Mouse (Mus musculus) erythroblast, adult 5-6 weeks (primary cell): ENCODE results near the gene Sycp2l. TPM values are rescaled to one million over a fixed set of nuclear protein-coding genes. Genes with fewer than 3 reads are reported as not detected.
"Not testable (repeated sequence)": the region's sequence is repeated elsewhere in the genome, so short reads cannot be mapped to it uniquely, and the experiment has no call there.

Experiments
- ATAC-seq: replicated peaks from 2 replicates; pipeline ENCODE4 v1.8.0; 2016; ENCODE audit warnings: moderate number of reproducible peaks, mild to moderate bottlenecking, moderate TSS enrichment, inconsistent platforms; ENCODE audit not compliant: poor library complexity, low FRiP score, severe bottlenecking
- total RNA-seq, 2 experiments: library from RNA; stranded (forward) in 1 of 2; stranded (reverse) in 1 of 2; fragments of 150-400 nt in 1 of 2; fragments of 200-764, 138-1000 nt in 1 of 2; gene quantifications; 2 replicates each; pipeline versions ENCODE4 v1.2.3 to v1.2.4; 2015 to 2017; ENCODE audit warnings: low replicate concordance in 2 of 2

Gene Sycp2l
- total RNA-seq, 2 experiments from 2014 or later: not detected

DNA sequence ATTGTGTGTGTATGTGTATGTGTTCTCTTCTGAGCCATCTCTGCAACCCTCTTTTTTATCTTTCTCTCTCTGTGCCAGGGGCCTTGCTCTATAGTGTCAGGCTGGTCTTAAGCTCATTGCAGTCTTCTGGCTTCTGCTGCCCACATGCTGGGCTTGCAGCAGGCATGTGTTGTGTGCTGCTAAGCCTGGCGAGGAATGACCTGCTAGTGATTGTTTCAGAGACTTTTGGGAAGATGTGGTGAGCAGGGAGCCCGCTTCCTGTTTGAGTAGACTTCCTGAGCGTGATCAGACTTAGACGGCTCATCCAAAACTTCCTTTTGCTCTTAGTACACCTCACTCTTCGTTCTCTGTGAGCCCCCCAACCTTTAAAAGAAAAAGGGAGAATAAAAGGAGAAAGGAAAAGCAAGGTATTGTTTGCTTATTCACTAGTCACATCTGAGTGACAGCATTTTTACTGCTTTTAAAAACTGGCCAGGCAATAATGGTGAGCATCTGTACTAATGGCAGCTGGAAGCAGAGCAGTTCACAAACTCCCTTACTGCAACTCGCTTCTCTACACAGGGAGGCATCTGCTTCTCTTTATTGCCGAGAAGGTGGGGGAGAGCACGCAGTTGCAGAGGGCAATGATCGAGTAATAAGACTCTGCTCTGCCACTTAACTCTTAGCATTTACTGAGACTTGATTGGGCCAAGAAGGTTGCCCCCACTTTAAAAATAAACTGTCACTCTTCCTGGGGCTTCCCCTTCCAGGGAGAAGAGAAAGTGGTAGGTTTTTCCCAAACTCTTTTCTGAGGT lies 5.2 kb downstream of the Sycp2l start:
- no peak for ATAC-seq

DNA sequence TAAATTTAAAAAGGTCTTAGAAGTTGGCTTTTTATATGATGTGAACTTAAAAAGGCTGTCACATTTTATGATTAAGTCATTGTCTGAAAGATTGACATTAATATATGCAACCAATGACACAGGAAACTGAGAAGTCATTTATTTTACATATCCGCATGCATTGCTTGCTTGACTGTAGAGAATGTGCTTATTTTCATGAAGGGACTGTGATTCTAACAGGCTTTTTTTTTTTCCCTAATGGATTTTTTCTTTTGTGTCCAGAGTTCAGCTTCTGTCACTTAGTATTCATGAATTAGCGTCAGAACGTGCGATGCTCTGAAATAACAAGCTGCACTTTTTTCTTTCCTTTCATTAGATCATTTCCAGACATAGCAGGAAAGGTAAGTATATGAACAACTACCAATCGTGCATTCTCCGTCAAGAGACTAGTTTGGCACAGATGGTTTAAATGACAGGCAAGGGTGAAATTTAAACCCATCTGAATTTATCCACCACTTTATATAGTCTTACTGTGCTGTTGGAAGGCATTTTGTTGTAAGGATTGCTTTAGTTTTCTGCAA lies 9.6 kb downstream of the Sycp2l start:
- no peak for ATAC-seq

DNA sequence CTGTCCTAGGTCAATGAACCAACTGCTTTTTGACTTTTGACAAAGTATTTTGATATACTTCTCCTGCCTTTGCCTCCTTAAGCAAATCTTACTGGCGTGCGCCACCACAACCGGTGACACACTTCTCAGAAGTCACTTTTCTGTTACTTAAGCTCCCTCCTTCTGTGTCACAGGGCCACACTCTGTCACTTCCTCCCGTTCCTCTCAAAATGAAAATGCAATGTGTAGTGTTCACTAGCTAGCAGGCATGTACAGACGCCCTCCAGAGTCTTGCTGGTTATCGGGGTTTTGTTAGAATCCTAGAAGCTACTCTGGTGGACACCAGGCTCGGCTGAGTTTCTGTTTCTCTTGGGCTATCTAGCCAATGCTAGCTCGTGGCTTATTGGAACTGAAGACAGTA lies 14.2 kb downstream of the Sycp2l start:
- ATAC-seq: no peak

DNA sequence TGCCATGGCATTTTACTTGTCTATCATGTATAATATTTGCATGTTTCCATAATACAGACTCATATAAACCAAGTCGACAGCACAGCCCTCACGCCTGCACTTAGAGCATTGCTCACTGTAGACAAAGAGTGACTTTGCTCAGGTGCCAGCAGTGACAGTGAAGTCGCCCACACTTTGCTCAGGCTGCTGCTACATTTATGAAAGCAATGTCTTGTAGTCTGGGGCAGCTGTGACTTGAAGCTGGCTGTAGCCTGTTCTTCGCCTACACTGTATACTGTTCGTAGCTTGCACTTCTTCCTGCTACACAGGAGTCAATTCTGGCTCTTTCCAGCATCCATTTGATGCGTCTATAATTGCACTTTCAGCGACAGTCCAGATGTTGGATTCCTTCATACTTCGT lies 15.0 kb downstream of the Sycp2l start:
- no peak for ATAC-seq

DNA sequence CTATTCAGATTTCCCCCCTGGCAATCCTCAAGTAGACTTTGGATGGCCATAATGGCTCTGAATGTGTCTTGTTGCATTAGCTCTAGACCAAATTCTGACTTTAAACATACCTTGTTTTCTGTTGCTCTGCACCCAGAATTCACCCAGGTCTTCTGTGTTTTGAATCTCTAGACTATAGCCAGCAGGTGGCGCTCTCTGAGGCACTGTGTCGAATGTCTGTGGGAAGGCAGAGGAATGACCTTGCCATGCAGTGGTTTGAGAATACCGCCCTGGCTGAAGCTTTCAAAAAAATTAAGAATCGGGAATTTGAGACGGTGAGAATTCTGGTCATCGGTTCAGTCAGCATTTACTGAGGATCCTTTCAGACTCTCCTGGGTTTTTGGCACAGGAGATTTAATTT lies 20.8 kb downstream of the Sycp2l start:
- ATAC-seq: no peak; the same call in 1 of the 2 replicates

DNA sequence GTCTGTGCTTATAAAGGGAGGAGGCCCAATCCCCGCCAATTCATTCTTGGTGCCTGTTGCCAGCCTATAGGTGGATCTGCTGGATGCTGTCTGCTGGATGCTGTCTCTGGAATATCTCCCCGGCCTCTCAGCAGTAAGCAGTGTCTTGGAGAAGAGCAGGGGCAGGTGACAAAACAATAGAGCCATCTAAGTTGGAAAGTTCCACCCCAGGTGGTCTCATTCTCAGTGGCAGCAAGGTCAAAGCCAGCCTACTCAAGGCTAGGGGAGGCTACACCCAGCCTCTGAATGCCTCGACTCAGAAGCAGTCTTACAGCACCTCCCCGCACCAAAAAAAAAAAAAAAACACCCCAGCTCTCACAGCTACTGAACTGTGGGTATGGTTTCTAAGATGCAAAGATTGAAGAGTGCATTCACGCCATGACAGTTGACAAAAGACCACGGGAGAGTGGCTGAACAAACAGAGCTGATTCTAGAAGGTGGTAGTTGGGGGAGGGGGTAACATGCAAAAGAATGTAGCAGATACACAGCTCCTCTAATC lies 31.4 kb downstream of the Sycp2l start:
- ATAC-seq: no peak

DNA sequence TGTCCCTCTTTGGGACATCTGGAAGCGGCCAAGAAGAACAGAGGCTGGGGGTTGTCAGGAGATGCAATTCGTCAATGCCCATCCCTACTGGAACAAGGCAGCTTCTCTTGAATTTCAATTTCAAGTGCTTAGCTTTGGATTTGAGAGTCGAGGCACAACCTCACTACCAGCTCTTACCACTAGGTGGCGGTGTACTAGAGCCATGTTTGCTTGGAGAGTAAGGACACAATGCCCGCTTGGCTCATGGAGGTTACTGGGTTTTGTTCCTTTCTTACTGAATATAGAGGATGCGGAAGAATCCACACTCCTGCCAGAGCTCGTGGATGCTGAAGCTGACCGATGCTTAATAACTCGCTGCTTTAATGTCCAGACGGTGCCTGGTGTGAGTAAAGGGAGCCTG lies 32.2 kb downstream of the Sycp2l start:
- ATAC-seq: peak; percentile 77

DNA sequence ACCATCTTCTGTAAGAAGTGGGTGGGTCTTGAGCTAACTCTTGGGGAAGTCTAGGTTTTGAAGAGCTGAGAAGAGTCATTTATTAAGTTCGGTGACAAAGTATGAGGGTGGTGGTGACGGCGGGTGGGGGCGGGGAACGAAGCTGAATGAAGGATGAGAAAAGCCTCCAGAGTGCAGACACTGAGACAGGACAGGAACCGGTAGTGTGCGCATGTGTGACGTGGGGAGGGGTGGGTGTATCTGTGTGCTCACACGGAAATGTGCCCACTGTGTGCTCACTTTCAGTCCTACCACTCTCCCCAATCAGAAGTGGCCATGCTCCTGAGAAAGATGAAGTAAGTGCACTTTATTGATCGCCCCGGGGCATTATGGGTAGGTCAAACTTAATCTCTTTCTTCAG lies 39.0 kb downstream of the Sycp2l start:
- no peak for ATAC-seq

DNA sequence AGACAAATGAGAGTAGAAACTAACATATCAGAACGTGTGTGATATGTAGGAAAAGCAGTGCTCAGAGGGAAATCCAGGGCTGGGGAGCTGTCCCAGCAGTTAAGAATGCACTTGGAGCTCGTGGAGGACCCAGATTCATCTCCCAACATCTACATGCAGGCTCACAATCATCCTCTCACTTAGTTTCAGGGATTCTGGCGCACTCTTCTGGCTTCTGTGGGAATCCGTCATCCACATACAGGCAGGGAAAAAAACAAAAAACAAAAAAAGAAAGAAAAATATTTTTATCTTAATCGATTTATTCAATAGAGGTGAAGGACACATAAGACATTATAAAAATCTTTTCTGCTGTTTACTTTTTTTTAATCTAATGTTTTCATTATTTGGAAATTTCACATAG lies 44.3 kb downstream of the Sycp2l start:
- ATAC-seq: no peak

DNA sequence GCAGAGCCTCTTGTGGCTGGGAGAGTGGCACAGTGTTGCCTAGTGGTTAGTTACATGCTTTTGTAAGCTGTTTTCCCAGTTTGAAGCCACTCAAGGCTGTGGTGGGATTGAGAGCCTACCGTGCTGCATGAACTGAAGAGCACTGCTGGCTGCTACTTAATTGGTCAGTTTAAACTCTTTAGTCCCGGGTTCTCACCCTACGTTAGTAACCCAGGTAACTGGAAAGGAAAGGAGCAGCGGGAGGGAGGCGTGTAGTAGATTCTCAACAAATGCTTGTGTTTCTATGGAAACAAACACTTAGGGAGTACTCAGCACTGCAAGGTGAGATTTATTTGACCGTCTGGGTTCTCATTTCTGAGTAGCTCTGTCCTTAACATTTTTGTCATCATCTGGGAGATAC lies 73.8 kb downstream of the Sycp2l start:
- ATAC-seq: no peak

DNA sequence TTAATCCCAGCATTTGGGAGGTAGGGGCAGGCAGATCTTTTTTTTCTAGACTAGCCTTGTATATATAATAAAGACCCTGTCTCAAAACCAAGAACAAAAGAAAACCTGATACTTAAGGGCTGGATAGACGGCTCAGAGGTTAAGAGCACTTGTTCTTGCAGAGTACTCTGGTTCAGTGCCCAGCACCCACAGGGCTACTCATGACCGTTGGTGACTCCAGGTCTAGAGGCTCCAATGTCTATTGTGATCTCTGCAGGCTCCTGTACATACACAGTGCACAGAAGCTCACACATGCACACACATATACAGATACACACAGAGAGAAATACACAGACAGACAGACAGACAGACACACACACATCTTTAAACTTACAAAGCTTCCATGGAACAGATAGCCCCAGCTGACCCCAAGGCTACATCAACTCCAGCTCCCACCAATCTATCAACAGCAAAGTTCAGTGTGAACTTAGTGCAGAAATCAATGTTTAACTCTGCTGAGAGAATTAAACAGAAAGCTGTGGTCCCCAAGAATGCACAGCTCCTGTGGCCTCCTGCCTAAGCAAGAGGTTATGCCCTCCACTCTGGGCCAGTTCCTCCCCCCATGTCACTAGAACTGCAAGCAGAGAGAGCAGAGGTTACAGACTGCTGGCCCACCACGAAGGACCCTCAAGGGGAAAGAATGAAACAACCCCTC lies 81.7 kb downstream of the Sycp2l start:
- ATAC-seq: no peak

DNA sequence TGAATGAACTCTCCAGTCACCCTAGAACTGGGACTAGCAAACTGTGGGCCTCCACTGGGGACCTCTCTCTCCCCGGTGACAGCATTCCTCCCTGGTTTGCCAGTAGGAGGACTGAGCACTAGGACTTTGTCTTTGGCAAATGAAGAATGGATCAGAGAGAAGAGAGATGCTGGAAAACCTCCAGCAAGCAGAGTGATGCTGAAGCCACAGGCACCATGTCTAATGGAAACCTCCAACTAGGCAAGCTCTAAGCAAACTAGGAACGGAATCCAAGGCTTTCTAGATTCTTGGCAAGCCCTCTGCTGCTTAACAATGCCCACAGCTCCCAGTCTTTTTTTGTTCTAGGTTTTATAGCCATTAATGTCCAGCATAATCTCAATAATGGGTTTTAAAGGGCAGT lies 86.8 kb downstream of the Sycp2l start:
- no peak for ATAC-seq

DNA sequence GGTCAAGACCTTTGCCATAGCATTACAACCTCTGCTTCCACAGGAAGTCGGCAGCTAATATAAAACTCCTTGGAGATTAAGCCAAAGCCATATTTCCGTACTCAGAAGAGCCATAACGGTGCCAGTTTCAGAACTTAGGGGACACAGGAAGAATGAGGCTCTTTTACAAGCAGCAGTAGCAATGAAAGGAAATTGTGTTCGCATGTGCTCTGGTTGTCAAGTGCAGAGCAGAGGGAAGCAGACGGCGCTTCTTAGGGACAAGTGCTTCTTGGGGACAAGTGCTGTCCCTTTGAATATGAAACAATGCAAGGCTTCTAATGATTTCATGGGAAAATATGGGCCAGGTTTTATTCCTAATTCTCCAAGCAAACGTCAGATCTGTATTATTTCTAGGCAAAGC lies 89.2 kb downstream of the Sycp2l start:
- ATAC-seq: no peak

DNA sequence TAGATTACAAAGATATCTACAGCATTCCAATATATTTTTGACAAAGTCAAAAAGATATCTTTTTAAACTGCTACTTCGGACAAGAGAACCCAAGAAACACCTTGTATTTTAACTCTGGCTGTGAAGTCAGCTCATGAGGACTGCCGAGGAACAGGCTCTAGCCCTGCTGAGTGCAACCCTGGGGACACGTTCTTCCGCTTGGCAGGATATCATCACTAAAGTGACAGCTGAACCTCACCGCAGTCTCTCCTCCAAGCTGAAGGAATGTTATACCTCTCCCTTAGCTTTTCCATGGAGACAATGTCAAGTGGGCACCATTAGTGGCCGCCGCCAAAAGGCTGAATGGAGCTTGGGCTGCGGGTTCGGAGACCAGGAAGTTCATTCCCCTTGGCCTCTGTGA lies 89.6 kb downstream of the Sycp2l start:
- ATAC-seq: no peak

DNA sequence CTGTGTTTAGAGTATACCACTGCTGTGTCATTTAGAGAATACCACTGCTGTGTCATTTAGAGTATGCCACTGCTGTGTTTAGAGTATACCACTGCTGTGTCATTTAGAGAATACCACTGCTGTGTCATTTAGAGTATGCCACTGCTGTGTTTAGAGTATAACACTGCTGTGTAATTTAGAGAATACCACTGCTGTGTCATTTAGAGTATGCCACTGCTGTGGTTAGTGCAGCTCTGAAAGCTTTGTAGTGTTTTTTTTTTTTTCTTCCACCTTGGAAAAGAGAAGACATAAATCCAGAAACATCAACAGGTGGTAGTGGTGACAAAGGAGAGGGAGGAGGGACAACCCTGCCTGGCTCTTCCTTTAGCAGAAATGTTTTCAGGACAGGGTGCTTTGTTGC lies 91.5 kb downstream of the Sycp2l start:
- not testable (repeated sequence) for ATAC-seq

DNA sequence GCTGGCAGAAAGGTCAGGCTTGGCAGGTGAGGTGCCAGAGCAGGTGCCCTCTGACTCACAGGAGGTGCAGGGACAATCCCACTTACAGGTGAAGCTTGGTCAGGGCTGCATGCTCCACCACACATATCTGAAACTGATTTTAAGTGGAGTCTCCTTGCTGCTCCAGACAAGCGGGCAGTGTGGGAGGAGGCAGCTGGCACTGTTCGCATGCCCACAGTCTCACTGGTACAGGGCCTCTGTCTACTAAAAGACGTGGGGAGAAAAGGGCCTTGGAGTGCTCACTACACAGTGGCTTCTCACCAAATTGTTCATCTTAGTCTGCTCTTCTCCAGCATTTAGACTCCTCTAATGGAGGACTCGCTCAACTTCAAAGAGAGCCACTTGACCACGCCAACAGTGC lies 92.1 kb downstream of the Sycp2l start:
- ATAC-seq: no peak

DNA sequence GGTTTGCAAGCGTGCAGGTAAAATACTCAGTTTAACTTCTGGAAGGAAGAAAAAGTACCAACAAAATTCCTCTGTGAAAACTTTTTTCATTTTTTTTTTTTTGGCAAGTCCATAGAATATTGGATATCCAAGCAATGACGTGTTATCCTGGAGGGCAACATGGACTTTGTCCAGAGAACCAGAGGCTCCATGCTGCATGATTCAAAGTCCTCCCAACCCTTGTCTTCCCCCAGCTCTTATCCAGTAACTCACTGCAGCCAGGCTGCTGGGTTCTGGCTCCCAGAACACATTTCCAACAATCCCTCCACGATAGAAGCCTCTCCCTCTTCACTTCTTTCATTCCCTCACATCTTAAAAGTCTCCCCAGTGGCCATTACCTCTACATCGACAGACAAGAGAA lies 97.2 kb downstream of the Sycp2l start:
- no peak for ATAC-seq

DNA sequence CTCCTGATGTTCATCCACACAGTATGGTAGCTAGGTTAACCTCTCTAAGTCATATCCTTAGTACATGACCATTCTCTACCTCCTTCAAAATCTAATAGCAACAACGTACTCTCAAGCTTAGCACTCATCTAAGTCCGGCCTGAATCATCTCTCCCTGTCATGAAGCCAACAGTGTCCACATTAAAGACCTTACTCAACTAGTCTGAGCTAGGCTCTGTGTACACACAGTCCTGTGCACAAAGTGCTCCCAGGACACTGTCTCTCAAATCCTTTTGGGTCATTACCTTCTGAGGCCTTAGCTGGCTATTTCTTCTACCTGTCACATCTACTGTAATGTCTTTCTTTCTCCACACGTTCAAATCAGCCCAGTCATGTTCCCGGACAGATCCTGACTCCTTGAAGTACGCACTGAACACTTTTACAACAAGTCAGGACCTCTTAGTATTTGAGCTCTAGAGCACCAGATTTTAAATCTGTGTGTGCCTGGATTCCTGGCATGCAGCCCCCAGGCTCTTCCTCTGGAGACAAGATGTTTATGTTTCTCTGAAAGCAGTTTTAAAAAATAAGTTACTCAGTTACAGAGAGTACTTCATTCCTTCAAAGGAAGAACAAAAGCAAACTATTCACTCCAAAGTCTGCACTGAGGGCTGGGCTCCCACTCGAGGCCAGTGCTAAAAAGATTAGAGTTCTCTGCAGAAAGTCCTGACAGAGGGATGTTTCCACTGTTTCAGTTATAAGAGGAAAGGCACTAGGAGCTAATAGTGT lies 98.6 kb downstream of the Sycp2l start:
- ATAC-seq: no peak

DNA sequence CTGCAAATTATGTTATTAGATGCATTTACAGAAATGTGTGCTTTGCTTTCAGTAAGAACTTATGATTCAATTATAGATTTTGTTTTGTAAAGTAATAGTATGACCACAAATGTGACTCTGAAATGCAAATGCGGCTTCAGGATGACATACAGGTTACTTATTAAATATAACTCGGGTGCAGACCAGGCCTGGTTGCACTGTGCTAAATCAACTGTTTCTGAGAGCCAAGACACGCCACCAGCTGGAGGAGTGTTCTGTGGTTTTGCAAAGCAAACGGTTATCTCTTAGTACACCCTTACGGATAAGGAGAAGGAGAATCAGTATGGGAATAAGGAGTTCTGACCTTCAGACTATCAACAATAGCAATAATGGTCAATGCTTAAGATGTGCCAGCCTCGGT lies 101.6 kb downstream of the Sycp2l start:
- no peak for ATAC-seq

DNA sequence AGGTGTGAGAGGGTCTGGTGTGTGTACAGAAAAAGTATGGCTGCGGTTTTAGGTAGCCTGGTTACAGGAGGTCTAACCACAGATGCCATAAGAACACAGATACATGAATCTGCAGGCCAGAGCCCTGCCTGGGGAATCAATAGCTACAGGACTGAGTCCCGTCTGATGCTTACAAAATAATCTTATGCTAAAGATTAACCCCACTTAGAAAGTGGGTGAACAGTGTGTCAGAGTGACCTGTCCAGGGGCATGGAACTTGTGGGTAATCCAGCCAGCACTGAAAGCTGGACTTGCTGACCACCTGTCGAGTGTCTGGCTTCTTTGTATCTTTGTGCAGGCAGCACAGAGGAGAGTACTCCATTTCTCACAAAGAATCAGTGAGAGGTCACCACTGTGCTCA lies 102.1 kb downstream of the Sycp2l start:
- ATAC-seq: no peak
